Mouse (Mus musculus) heart, adult 2 months (tissue): Measurements from ENCODE around the gene Kcnq5.

Experiments
- CTCF ChIP-seq: fragments of 200-600 bp; IDR thresholded peaks from 2 replicates; pipeline ENCODE4 v1.8.1; 2022; ENCODE audit warnings: antibody characterized with exemption, mild to moderate bottlenecking, moderate library complexity
- EP300 ChIP-seq: fragments of 200-500 bp; IDR thresholded peaks from 2 replicates; pipeline ENCODE4 v1.6.1; 2011; ENCODE audit warnings: low read depth, low read length, control low read depth; ENCODE audit not compliant: insufficient read depth
- POLR2A ChIP-seq: fragments of 200-500 bp; IDR thresholded peaks from 2 replicates; pipeline ENCODE4 v1.6.1; 2011; ENCODE audit warnings: mild to moderate bottlenecking, low read depth, low read length, control low read depth; ENCODE audit not compliant: insufficient read depth

- TF ChIP-seq CTCF (no peak), POLR2A (no peak), EP300 (no peak)
Observed at GRCm38 (mm10) chr1:21618712-21619111, 343.0 kb downstream of the Kcnq5 start.
